Mouse (Mus musculus) forebrain, embryonic 14.5 days (tissue): Measurements from ENCODE around the gene Apof. TPM values are rescaled to one million over a fixed set of nuclear protein-coding genes. Genes with fewer than 3 reads are reported as not detected.
A peak's percentile ranks its signal among the peaks of the same experiment; 100 is the strongest.

Source experiments
- ATAC-seq: fragments of 200-750 bp; cut with Nextera tagmentation; 2 replicates; pipeline ENCODE4 v1.8.0; 2017; ENCODE audit warnings: mild to moderate bottlenecking, moderate library complexity
- DNase-seq: peaks from one replicate; pipeline ENCODE4 v3.0.0-alpha.2; 2015; ENCODE audit warnings: low spot score
- H3K27ac ChIP-seq: fragments of 300-500 bp; sonication (generic); 2 replicates; pipeline ENCODE4 v1.5.1; 2014; ENCODE audit warnings: low read depth, mild to moderate bottlenecking, control low read depth, low read length, moderate library complexity
- H3K27me3 ChIP-seq: fragments of 300-500 bp; sonication (generic); replicated peaks from 2 replicates; pipeline ENCODE4 v1.6.1; 2014; ENCODE audit warnings: low read length, control low read depth, mixed read lengths; ENCODE audit not compliant: control insufficient read depth, insufficient read depth
- H3K36me3 ChIP-seq: fragments of 300-500 bp; sonication (generic); 2 replicates; pipeline ENCODE4 v1.6.1; 2014; ENCODE audit warnings: low read length, control low read depth; ENCODE audit not compliant: control insufficient read depth, insufficient read depth
- H3K4me1 ChIP-seq: fragments of 300-500 bp; sonication (generic); 2 replicates; pipeline ENCODE4 v1.6.1; 2014; ENCODE audit warnings: antibody characterized with exemption, low read length, control low read depth; ENCODE audit not compliant: control insufficient read depth, insufficient read depth
- H3K4me2 ChIP-seq: fragments of 300-500 bp; sonication (generic); 2 replicates; pipeline ENCODE4 v1.6.1; 2014; ENCODE audit warnings: mild to moderate bottlenecking, control low read depth, low read length
- H3K4me3 ChIP-seq: fragments of 300-500 bp; sonication (generic); 2 replicates; pipeline ENCODE4 v1.5.1; 2014; ENCODE audit warnings: low read depth, low read length, control low read depth
- H3K9ac ChIP-seq: fragments of 300-500 bp; sonication (generic); 2 replicates; pipeline ENCODE4 v1.6.1; 2014; ENCODE audit warnings: mild to moderate bottlenecking, low read length, control low read depth, moderate library complexity
- H3K9me3 ChIP-seq: fragments of 300-500 bp; sonication (generic); replicated peaks from 2 replicates; pipeline ENCODE4 v1.6.1; 2016; ENCODE audit warnings: low read length, control low read depth, mixed read lengths; ENCODE audit not compliant: control insufficient read depth
- WGBS: fragments of 180-500 bp; shearing (Covaris S2); extraction: QIAGEN DNeasy Blood & Tissue Kit; methylation state at CpG from one replicate; pipeline ENCODE4 v1.1.7; 2014; 5-methylcytosine and 5-hydroxymethylcytosine counted together
- polyA plus RNA-seq: library from polyadenylated mRNA; unstranded; fragments of >200 nt; fragmentation: Nextera tagmentation; extraction: Ambion mirVana; gene quantifications from 2 replicates; pipeline ENCODE4 v1.2.1, GENCODE M21; 2014

Gene Apof
- polyA plus RNA-seq, 1 experiment from 2014 or later, result not detected

DNA sequence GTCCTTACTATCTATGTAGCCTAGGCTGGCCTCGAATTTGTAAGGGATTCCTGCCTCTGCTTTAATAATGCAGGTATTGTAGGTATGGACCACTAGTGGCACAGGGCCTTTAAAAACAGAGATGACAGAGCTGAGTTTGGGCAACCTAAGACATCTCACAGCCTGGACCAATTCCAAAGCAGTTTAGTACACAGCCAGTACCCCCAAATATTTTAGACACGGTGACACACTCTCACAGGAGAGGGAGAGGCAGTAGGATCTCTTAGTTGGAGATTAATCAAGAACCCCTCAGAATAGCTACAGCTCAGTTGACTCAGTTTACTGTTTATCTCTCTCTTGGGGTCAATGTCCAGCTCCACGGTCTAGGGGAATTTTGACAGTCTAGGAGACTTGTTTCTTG, 33.9 kb downstream of the Apof start:
- DNase-seq (no peak), ATAC-seq (no peak)
- H3K27ac ChIP-seq, result peak overlapping the region; percentile 94; the same call in 1 of the 2 replicates
- peak overlapping the region; percentile 91 for H3K9ac ChIP-seq
- peak overlapping the region; percentile 77 for H3K4me2 ChIP-seq
- H3K4me3 ChIP-seq, result peak overlapping the region; percentile 58
- H3K9me3 ChIP-seq, result no peaks in the 10 kb centered on the region
- 39% methylated on average over 3 of the region's 3 CpGs for WGBS
- peaks cover 12% of the 10 kb centered on the region for H3K4me1 ChIP-seq
- no peaks in the 10 kb centered on the region for H3K27me3 ChIP-seq
- H3K36me3 ChIP-seq, result 0 out of 2 replicates have a peak, but pooled peaks cover 3% of the 10 kb centered on the region

DNA sequence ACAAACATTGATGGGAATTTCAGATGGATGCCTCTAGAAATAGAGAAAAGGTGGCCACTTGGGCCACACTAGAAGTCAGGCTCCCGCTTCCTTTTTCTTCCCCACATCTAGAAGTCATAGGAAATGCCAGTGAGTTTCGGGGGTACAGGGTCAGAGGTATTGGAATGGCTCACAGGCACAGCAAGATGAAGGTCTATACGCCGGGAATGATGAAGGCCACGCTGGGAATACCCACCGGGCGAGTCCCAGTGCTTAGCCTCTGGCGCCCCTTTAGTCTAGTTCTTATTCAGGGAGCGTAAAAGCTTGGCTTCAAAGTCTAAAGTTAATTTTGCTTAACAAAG, 34.3 kb downstream of the Apof start:
- H3K9ac ChIP-seq, result peak overlapping the region; percentile 91
- H3K9me3 ChIP-seq, result no peaks in the 10 kb centered on the region
- no peak for DNase-seq
- H3K4me1 ChIP-seq, result peaks cover 12% of the 10 kb centered on the region
- H3K36me3 ChIP-seq, result 0 out of 2 replicates have a peak, but pooled peaks cover 3% of the 10 kb centered on the region
- peak overlapping the region; percentile 94 for H3K27ac ChIP-seq
- under 1% methylated on average over 9 of the region's 9 CpGs for WGBS
- peak; percentile 55 for ATAC-seq
- peak overlapping the region; percentile 77 for H3K4me2 ChIP-seq
- H3K27me3 ChIP-seq, result no peaks in the 10 kb centered on the region
- H3K4me3 ChIP-seq, result peak overlapping the region; percentile 58

DNA sequence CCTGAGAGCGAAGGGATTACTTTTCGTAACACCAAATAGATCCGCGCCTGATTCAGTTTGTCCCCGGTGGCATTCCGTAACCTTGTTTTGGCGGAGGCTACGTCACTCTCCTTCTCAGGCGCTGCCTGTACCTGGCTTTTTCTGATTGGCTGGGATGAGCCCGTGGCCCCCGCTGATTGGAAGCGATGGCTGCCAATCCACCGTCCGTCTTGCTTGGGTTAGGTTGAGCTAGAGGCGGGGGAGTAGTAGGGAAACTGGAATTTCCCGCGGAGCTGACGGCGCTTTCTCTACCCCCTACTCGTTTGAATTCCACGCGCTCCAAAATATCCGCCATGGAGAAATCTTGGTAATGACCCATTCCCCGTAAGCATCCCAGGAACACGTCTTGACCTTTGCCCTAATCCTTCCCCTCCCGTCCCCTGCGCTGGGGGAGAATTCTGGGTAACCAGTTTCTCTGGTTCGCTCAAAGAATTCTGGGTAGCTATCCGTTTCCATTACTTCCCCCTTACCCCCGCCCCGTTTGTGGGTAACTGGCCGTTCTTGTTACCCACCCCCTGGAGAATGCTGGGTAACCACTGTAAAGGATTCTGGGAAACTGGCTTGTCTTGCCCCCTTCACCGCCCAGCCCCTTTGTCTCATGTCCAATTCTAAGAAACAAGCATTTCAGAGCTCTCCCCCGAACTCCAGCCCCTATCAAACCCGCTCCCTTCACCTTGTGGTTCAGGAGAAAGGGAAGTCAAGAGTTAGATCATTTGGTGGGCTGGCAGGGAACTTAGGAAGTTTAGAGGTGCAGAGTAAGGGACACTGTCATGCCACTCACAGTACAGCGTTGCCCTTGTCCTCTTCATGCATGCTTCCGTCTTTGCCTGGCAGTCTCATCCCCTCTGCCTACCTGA, 34.9 kb downstream of the Apof start, which contains the start of gene Pan2:
Gene Pan2 (plus strand): TSS at position 210 of the 896 bp plus-strand sequence.
- Histone ChIP-seq H3K4me3 (peak within 1 kb of the TSS; percentile 58), H3K4me1 (peaks cover 12% of the 10 kb centered on the region), H3K27me3 (no peaks in the 10 kb centered on the region), H3K27ac (peak within 1 kb of the TSS; percentile 94), H3K36me3 (peaks cover 4% of the 10 kb centered on the region), H3K4me2 (peak within 1 kb of the TSS; percentile 77), H3K9me3 (no peaks in the 10 kb centered on the region), H3K9ac (peak within 1 kb of the TSS; percentile 91)
- ATAC-seq (peak; percentile 100), DNase-seq (peak; percentile 99)
- WGBS, result under 1% methylated on average over 37 of the region's 37 CpGs

DNA sequence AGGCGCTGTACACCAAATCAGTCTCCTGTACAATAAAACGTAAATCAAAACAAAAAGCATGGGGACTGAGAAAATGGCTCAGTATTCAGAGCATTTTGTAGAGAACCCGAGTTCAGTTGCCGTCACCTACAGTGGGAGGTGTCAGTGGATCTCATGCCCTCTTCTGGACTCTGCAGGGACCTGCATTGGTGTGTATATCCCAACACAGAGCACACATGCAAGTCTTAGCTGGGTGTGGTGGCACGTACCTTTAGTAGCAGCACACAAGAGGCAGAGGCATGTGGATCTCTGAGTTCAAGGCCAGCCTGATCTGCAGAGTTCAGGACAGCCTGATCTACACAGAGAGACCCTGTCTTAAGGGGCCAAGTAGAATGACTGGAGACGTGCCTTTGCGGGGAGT, 41.2 kb downstream of the Apof start:
- Histone ChIP-seq H3K4me1 (no peaks in the 10 kb centered on the region; the same call in 1 of the 2 replicates), H3K9ac (no peak overlapping the region), H3K4me2 (no peak overlapping the region), H3K36me3 (peaks cover 56% of the 10 kb centered on the region), H3K27me3 (no peaks in the 10 kb centered on the region), H3K9me3 (no peaks in the 10 kb centered on the region), H3K4me3 (no peak overlapping the region), H3K27ac (no peak overlapping the region)
- 86% methylated on average over 7 of the region's 7 CpGs for WGBS
- DNase-seq (no peak), ATAC-seq (no peak)

DNA sequence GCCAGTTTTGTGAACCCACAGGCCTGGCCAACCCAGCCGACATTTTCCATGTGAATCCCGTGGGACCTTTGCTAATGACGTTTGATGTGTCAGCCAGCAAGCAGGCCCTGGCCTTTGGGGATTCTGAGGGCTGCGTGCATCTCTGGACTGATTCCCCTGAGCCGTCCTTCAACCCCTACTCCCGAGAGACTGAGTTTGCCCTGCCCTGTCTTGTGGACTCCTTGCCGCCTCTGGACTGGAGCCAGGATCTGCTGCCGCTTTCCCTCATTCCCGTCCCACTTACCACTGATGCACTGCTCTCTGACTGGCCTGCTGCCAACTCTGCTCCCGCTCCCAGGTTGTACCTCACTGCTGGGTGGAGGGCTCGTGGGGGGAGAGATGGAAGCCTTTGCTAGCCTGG, 41.7 kb downstream of the Apof start:
- H3K4me1 ChIP-seq, result no peaks in the 10 kb centered on the region; the same call in 1 of the 2 replicates
- ATAC-seq (0 out of 2 replicates have a peak, but pooled peaks have one; percentile 44), DNase-seq (peak; percentile 57)
- no peak overlapping the region for H3K4me3 ChIP-seq
- no peak overlapping the region for H3K4me2 ChIP-seq
- peaks cover 61% of the 10 kb centered on the region for H3K36me3 ChIP-seq
- no peak overlapping the region for H3K27ac ChIP-seq
- no peaks in the 10 kb centered on the region for H3K9me3 ChIP-seq
- H3K27me3 ChIP-seq, result no peaks in the 10 kb centered on the region
- no peak overlapping the region for H3K9ac ChIP-seq
- 37% methylated on average over 11 of the region's 11 CpGs for WGBS

DNA sequence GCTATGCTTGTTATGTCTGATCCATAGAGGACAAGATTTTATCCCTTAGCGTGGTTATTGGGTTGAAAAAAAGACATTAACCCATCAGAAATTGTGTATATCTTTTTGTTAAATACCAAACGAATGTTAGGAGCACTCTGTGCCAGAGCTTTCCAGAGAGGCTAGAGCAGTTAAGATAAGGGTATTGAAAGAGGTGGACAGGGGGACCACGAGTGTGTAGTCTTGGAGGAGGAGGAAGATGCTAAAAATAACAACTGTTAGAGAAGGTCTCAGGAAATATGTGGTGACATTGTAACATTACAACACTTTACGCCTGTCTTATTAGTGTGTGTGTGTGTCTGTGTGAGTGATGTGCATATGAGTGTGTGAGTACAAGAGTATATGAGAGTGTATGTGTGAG, 42.4 kb downstream of the Apof start:
- DNase-seq (no peak), ATAC-seq (no peak)
- Histone ChIP-seq H3K27ac (no peak overlapping the region), H3K9ac (no peak overlapping the region), H3K27me3 (no peaks in the 10 kb centered on the region), H3K4me1 (no peaks in the 10 kb centered on the region; the same call in 1 of the 2 replicates), H3K36me3 (peaks cover 66% of the 10 kb centered on the region), H3K9me3 (no peaks in the 10 kb centered on the region), H3K4me2 (no peak overlapping the region), H3K4me3 (no peak overlapping the region)
- WGBS, result 88% methylated on average over 4 of the region's 4 CpGs

DNA sequence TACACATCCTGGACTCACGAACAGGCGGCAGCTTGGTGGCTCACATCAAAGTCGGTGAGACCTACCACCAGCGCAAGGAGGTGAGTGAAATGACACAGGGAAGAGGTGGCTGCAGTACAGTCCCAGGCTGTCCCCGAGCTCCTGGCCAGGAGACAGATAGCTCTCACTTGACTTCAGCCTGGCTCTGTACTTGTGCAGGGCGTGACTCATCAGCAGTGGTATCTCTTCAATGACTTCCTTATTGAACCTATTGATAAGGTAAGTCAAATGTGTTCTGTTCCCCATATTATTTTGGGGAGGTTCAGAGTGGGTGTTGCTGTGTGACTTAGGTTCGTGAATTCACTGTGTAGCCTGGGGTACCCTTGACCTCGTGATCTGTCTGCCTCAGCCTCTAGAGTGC, 47.1 kb downstream of the Apof start:
- no peak for DNase-seq
- no peak for ATAC-seq
- Histone ChIP-seq H3K27me3 (no peaks in the 10 kb centered on the region), H3K4me1 (no peaks in the 10 kb centered on the region), H3K36me3 (peaks cover 87% of the 10 kb centered on the region), H3K4me3 (no peak overlapping the region), H3K9me3 (no peaks in the 10 kb centered on the region), H3K9ac (no peak overlapping the region), H3K27ac (no peak overlapping the region), H3K4me2 (no peak overlapping the region)
- 94% methylated on average over 8 of the region's 8 CpGs for WGBS
